Mouse (Mus musculus) intestine, postnatal 0 days (tissue): Measurements from ENCODE around the gene Tenm3. TPM values are rescaled to one million over a fixed set of nuclear protein-coding genes. Genes with fewer than 3 reads are reported as not detected.

Experiments
- ATAC-seq: fragments of 200-750 bp; cut with Nextera tagmentation; 2 replicates; pipeline ENCODE4 v1.8.0; 2017; ENCODE audit warnings: mild to moderate bottlenecking, moderate TSS enrichment, moderate library complexity
- H3K27ac ChIP-seq: fragments of 300-500 bp; sonication (generic); 2 replicates; pipeline ENCODE4 v1.5.1; 2014; ENCODE audit warnings: mild to moderate bottlenecking, low read depth, low read length, moderate library complexity
- H3K27me3 ChIP-seq: fragments of 300-500 bp; sonication (generic); replicated peaks from 2 replicates; pipeline ENCODE4 v1.6.1; 2014; ENCODE audit warnings: low read length, mixed read lengths; ENCODE audit not compliant: control insufficient read depth, insufficient read depth
- H3K36me3 ChIP-seq: fragments of 300-500 bp; sonication (generic); 2 replicates; pipeline ENCODE4 v1.6.1; 2014; ENCODE audit warnings: mild to moderate bottlenecking, moderate library complexity; ENCODE audit not compliant: control insufficient read depth, insufficient read depth
- H3K4me1 ChIP-seq: fragments of 300-500 bp; sonication (generic); replicated peaks from 2 replicates; pipeline ENCODE4 v1.6.1; 2014; ENCODE audit warnings: antibody characterized with exemption, low read length, mixed read lengths; ENCODE audit not compliant: control insufficient read depth, insufficient read depth
- H3K4me2 ChIP-seq: fragments of 300-500 bp; sonication (generic); replicated peaks from 2 replicates; pipeline ENCODE4 v1.6.1; 2014; ENCODE audit warnings: low read depth, mild to moderate bottlenecking, moderate library complexity
- H3K4me3 ChIP-seq: fragments of 300-500 bp; sonication (generic); 2 replicates; pipeline ENCODE4 v1.5.1; 2014; ENCODE audit warnings: low read depth, low read length
- H3K9ac ChIP-seq: fragments of 300-500 bp; sonication (generic); 2 replicates; pipeline ENCODE4 v1.6.1; 2014; ENCODE audit warnings: mild to moderate bottlenecking, low read depth, low read length
- H3K9me3 ChIP-seq: fragments of 300-500 bp; sonication (generic); 2 replicates; pipeline ENCODE4 v1.6.1; 2016; ENCODE audit warnings: mixed run types; ENCODE audit not compliant: control insufficient read depth
- CTCF ChIP-seq: sonication (generic); IDR thresholded peaks from 2 replicates; pipeline ENCODE4 v1.5.1; 2016; ENCODE audit warnings: low read depth, mild to moderate bottlenecking, control low read depth, antibody characterized with exemption, moderate library complexity
- WGBS: fragments of 180-500 bp; shearing (Covaris S2); extraction: QIAGEN DNeasy Blood & Tissue Kit; methylation state at CpG from one replicate; pipeline ENCODE4 v1.1.7; 2014; 5-methylcytosine and 5-hydroxymethylcytosine counted together
- polyA plus RNA-seq: library from polyadenylated mRNA; unstranded; fragments of >200 nt; fragmentation: Nextera tagmentation; extraction: Ambion mirVana; gene quantifications from 2 replicates; pipeline ENCODE4 v1.2.1, GENCODE M21; 2015

Tenm3 gene
- polyA plus RNA-seq, 1 experiment from 2014 or later, result 5.3 TPM

GRCm38 (mm10) chr8:48797955-48798359 lies 45.8 kb downstream of the Tenm3 start:
- Histone ChIP-seq H3K4me3 (no peak overlapping the region), H3K27ac (no peak overlapping the region), H3K36me3 (no peaks in the 10 kb centered on the region), H3K4me1 (no peaks in the 10 kb centered on the region), H3K4me2 (no peak overlapping the region), H3K9me3 (no peaks in the 10 kb centered on the region), H3K9ac (no peak overlapping the region), H3K27me3 (no peaks in the 10 kb centered on the region)
- 79% methylated on average over 5 of the region's 5 CpGs for WGBS
- TF ChIP-seq CTCF, result no peak
- no peak for ATAC-seq

GRCm38 (mm10) chr8:48794285-48794684 lies 49.5 kb downstream of the Tenm3 start:
- ATAC-seq, result no peak
- H3K4me3 ChIP-seq, result no peak overlapping the region
- no peaks in the 10 kb centered on the region for H3K4me1 ChIP-seq
- H3K4me2 ChIP-seq, result no peak overlapping the region
- no peak overlapping the region for H3K9ac ChIP-seq
- WGBS, result 59% methylated on average over 7 of the region's 7 CpGs
- H3K27me3 ChIP-seq, result no peaks in the 10 kb centered on the region
- no peaks in the 10 kb centered on the region for H3K9me3 ChIP-seq
- no peaks in the 10 kb centered on the region for H3K36me3 ChIP-seq
- no peak for TF ChIP-seq CTCF
- no peak overlapping the region for H3K27ac ChIP-seq

- 86% methylated on average over 8 of the region's 8 CpGs for WGBS
- H3K4me1 ChIP-seq, result no peaks in the 10 kb centered on the region
- no peak overlapping the region for H3K4me3 ChIP-seq
- TF ChIP-seq CTCF, result no peak
- no peak for ATAC-seq
- H3K27ac ChIP-seq, result no peak overlapping the region
- no peaks in the 10 kb centered on the region for H3K27me3 ChIP-seq
- no peaks in the 10 kb centered on the region for H3K9me3 ChIP-seq
- no peaks in the 10 kb centered on the region for H3K36me3 ChIP-seq
- H3K9ac ChIP-seq, result no peak overlapping the region
- no peak overlapping the region for H3K4me2 ChIP-seq
These were observed 50.0 kb downstream of the Tenm3 start for GRCm38 (mm10) chr8:48793729-48794128.

GRCm38 (mm10) chr8:48792587-48793326 lies 51.0 kb downstream of the Tenm3 start:
- Histone ChIP-seq H3K36me3 (no peaks in the 10 kb centered on the region), H3K4me1 (no peaks in the 10 kb centered on the region), H3K4me3 (no peak overlapping the region), H3K9me3 (no peaks in the 10 kb centered on the region), H3K4me2 (no peak overlapping the region), H3K9ac (no peak overlapping the region), H3K27me3 (no peaks in the 10 kb centered on the region), H3K27ac (no peak overlapping the region)
- WGBS, result 68% methylated on average over 10 of the region's 10 CpGs
- no peak for TF ChIP-seq CTCF
- no peak for ATAC-seq

GRCm38 (mm10) chr8:48783308-48783707 lies 60.4 kb downstream of the Tenm3 start:
- Histone ChIP-seq H3K4me3 (no peak overlapping the region), H3K9ac (no peak overlapping the region), H3K27ac (no peak overlapping the region), H3K36me3 (no peaks in the 10 kb centered on the region), H3K4me2 (no peak overlapping the region), H3K27me3 (no peaks in the 10 kb centered on the region), H3K9me3 (no peaks in the 10 kb centered on the region), H3K4me1 (no peaks in the 10 kb centered on the region)
- WGBS, result 92% methylated on average over 9 of the region's 9 CpGs
- no peak for ATAC-seq
- TF ChIP-seq CTCF, result no peak

- Histone ChIP-seq H3K36me3 (no peaks in the 10 kb centered on the region), H3K4me3 (no peak overlapping the region), H3K27me3 (no peaks in the 10 kb centered on the region), H3K4me2 (no peak overlapping the region), H3K9ac (no peak overlapping the region), H3K9me3 (no peaks in the 10 kb centered on the region), H3K27ac (no peak overlapping the region), H3K4me1 (no peaks in the 10 kb centered on the region)
- TF ChIP-seq CTCF, result no peak
- ATAC-seq, result no peak
- 76% methylated on average over 6 of the region's 6 CpGs for WGBS
These were observed 63.1 kb downstream of the Tenm3 start for GRCm38 (mm10) chr8:48780628-48781027.

GRCm38 (mm10) chr8:48779194-48779593 lies 64.6 kb downstream of the Tenm3 start:
- H3K36me3 ChIP-seq, result no peaks in the 10 kb centered on the region
- no peaks in the 10 kb centered on the region for H3K27me3 ChIP-seq
- no peak overlapping the region for H3K9ac ChIP-seq
- no peak overlapping the region for H3K27ac ChIP-seq
- H3K4me3 ChIP-seq, result no peak overlapping the region
- 87% methylated on average over 4 of the region's 4 CpGs for WGBS
- H3K9me3 ChIP-seq, result no peaks in the 10 kb centered on the region
- no peak for TF ChIP-seq CTCF
- H3K4me1 ChIP-seq, result no peaks in the 10 kb centered on the region
- H3K4me2 ChIP-seq, result no peak overlapping the region
- no peak for ATAC-seq
